In the genomic region with DNA sequence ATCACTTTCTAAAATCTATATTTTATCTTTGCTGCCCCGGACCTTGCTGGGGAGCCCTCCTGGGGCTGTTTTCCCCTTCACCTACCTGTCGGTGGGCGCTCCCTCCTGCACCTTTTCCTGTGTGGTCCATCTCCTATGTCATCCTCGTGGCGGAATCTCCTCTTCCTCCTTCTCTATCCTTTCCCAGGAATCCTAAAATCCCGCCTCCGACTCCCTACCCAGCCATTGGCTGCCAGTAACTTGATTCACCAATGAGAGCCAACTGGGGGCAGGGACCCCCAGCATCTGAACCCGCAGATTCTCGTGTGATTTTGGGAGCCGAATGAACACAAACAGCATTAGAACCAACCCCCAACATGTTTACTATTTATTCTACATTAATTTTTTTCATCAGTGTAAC, we compare ENCODE assay signal across 19 mouse cellular contexts. TPM values are rescaled to one million over a fixed set of nuclear protein-coding genes. Genes with fewer than 3 reads are reported as not detected.
DNase-seq lines count a peak whose midpoint lies in the region; TF ChIP-seq lines count a peak whose summit lies in the region.
"Had no signal": no experiment of that assay in that cellular context is flagged by ENCODE, and none has a peak within 500 bp of the region (broad histone marks: within the 10 kb centered on the region; RNA-seq: fewer than 3 reads in every experiment).

No protein-coding gene starts in this region.

- H3K4me3 ChIP-seq in testis, adult 2 months (ENCODE audit: control insufficient read depth, low read depth, low read length): peak overlapping the region; percentile 59
- peak overlapping the region; percentile 96 to 97 for H3K4me3 ChIP-seq in ES-E14 (ENCODE audit: insufficient read depth in 1 of 2, low read depth in 1 of 2, low read length in 2 of 2, poor library complexity in 1 of 2, severe bottlenecking in 1 of 2)
- H3K4me3 ChIP-seq: embryonic facial prominence, embryonic 15.5 days; erythroblast, embryonic 14.5 days; forebrain, embryonic 10.5 days; hindbrain, embryonic 12.5 days had no signal

- no peak for TF ChIP-seq POLR2A in testis, adult 2 months (IDR thresholded peaks at IDR 0.05; ENCODE audit: control insufficient read depth, low read depth, low read length)

- DNase-seq in testis, postnatal 10 days (ENCODE audit: low spot score): no peak
- DNase-seq in ES-E14 (ENCODE audit: low read depth, low spot score) (peak; percentile 81), ZHBTc4 (ENCODE audit: low read depth, low spot score) (peak; percentile 92)
- no peak for DNase-seq in lung, postnatal 14 days
- no peak for DNase-seq in spleen, adult 12 weeks (ENCODE audit: low spot score)
- DNase-seq: adrenal gland, adult 8-10 months; cerebellum, adult 11 months; cerebellum, adult 8-10 months; cerebellum, postnatal 14 days; embryo, embryonic 11 days; gastrocnemius, postnatal 10 days; heart, postnatal 10 days; heart, postnatal 4 days; kidney, adult 18-20 months had no signal

- H3K4me1 ChIP-seq in testis, adult 2 months (ENCODE audit: control insufficient read depth, insufficient read depth, low read length): peaks cover 13% of the 10 kb centered on the region
- no peaks in the 10 kb centered on the region for H3K4me1 ChIP-seq in ES-E14 (ENCODE audit: control insufficient read depth in 2 of 2, insufficient read depth in 2 of 2, low read length in 2 of 2, poor library complexity in 1 of 2)
- H3K4me1 ChIP-seq: embryonic facial prominence, embryonic 15.5 days; hindbrain, embryonic 12.5 days had no signal

- H3K9ac ChIP-seq in ES-E14 (ENCODE audit: insufficient read depth, low read depth, low read length, poor library complexity, severe bottlenecking): peak overlapping the region; percentile 98
- H3K9ac ChIP-seq: embryonic facial prominence, embryonic 15.5 days; hindbrain, embryonic 12.5 days had no signal

- in situ Hi-C loops in ES-E14 (cut with MboI; ENCODE audit: low sequenced_read_pairs in 2 of 2, unreplicated experiment in 2 of 2): no loop called here

- TF ChIP-seq CTCF in testis, adult 2 months (IDR thresholded peaks at IDR 0.05; ENCODE audit: control insufficient read depth, insufficient read depth, insufficient replicate concordance, low read depth, low read length): no peak

- H3K36me3 ChIP-seq in testis, adult 2 months (ENCODE audit: control insufficient read depth, insufficient read depth, low read length): no peaks in the 10 kb centered on the region
- peaks cover 11% of the 10 kb centered on the region for H3K36me3 ChIP-seq in ES-E14 (ENCODE audit: control insufficient read depth, insufficient read depth, low read length, poor library complexity, severe bottlenecking)

- no peaks in the 10 kb centered on the region for H3K9me3 ChIP-seq in ES-E14 (ENCODE audit: control insufficient read depth, insufficient read depth, low read depth, low read length)
- H3K9me3 ChIP-seq: embryonic facial prominence, embryonic 15.5 days; forebrain, embryonic 10.5 days; hindbrain, embryonic 12.5 days had no signal

- no peak overlapping the region for H3K27ac ChIP-seq in testis, adult 2 months (ENCODE audit: control insufficient read depth, insufficient read depth, low read depth, low read length)
- no peak overlapping the region for H3K27ac ChIP-seq in ES-E14 (ENCODE audit: insufficient read depth, low read depth, low read length, poor library complexity, severe bottlenecking)
- H3K27ac ChIP-seq: embryonic facial prominence, embryonic 15.5 days; forebrain, embryonic 10.5 days; hindbrain, embryonic 12.5 days had no signal

- no peaks in the 10 kb centered on the region for H3K27me3 ChIP-seq in testis, adult 2 months (ENCODE audit: control insufficient read depth, insufficient read depth, low read length)
- H3K27me3 ChIP-seq: embryonic facial prominence, embryonic 15.5 days; hindbrain, embryonic 12.5 days had no signal

TF ChIP-seq in ES-E14, 5 proteins besides CTCF, POLR2A, EP300 and RAD21:
- TF ChIP-seq ZNF384 (IDR thresholded peaks at IDR 0.05; ENCODE audit: low read depth, low read length) (no peak), ZC3H11A (IDR thresholded peaks at IDR 0.05; ENCODE audit: borderline replicate concordance, low read depth, low read length) (no peak), MAFK (IDR thresholded peaks at IDR 0.05; ENCODE audit: insufficient read depth, low read depth, low read length) (no peak), CHD2 (IDR thresholded peaks at IDR 0.05; ENCODE audit: low read depth, low read length) (peak; percentile 97), HCFC1 (IDR thresholded peaks at IDR 0.05; ENCODE audit: borderline replicate concordance, insufficient read depth, low read length) (0 out of 2 replicates have a peak, but pooled peaks have one; percentile 24)

RNA-seq across cellular contexts. Expression of a gene that starts 57.1 kb away (rescaled TPM):
- polyA plus RNA-seq in testis, adult 2 months (2012; rRNA removed): 3.4 and 3.8 TPM in 2 replicates
- total RNA-seq in ES-E14 (2012; rRNA removed): 6.3 and 6.7 TPM in 2 replicates

Comparison
In these comparisons a context has a peak if more than half of its experiments do, and no peak if none do; other contexts are left out.
1. DNase-seq: peak in ES-E14 (single experiment) and ZHBTc4 (single experiment); none in testis, postnatal 10 days (single experiment), lung, postnatal 14 days (single experiment) and spleen, adult 12 weeks (single experiment).